Mouse (Mus musculus) lung, adult 2 months (tissue): ENCODE results near the gene Hs1bp3. TPM values are rescaled to one million over a fixed set of nuclear protein-coding genes. Genes with fewer than 3 reads are reported as not detected.

ENCODE experiments used
- DNase-seq: peaks from one replicate; pipeline ENCODE4 v3.0.0; 2022
- H3K4me1 ChIP-seq: fragments of 200-500 bp; 2 replicates; pipeline ENCODE4 v1.6.1; 2011; ENCODE audit warnings: low read length; ENCODE audit not compliant: control insufficient read depth, insufficient read depth
- H3K4me3 ChIP-seq: fragments of 200-500 bp; replicated peaks from 2 replicates; pipeline ENCODE3; 2011; ENCODE audit warnings: low read depth, mild to moderate bottlenecking, control low read depth, low read length; ENCODE audit errors: extremely low read depth
- CTCF ChIP-seq: fragments of 200-500 bp; IDR thresholded peaks from 2 replicates; pipeline ENCODE4 v1.5.1; 2011; ENCODE audit warnings: mild to moderate bottlenecking, low read length, control low read depth; ENCODE audit not compliant: insufficient read depth
- POLR2A ChIP-seq: fragments of 200-500 bp; IDR thresholded peaks from 2 replicates; pipeline ENCODE4 v1.6.1; 2011; ENCODE audit warnings: low read depth, mild to moderate bottlenecking, control low read depth, low read length, borderline replicate concordance; ENCODE audit errors: extremely low read depth
- WGBS: fragments of 180-500 bp; shearing (Covaris S2); methylation state at CpG from one replicate; pipeline ENCODE4 v1.1.7; 2018; 5-methylcytosine and 5-hydroxymethylcytosine counted together
- polyA plus RNA-seq: library from polyadenylated mRNA; depleted of rRNA; stranded (reverse); fragments of >200 nt; gene quantifications from 2 replicates; pipeline ENCODE4 v1.2.3, GENCODE M21; 2012

The Hs1bp3 gene
- polyA plus RNA-seq, 1 experiment = 25.8 TPM

DNA sequence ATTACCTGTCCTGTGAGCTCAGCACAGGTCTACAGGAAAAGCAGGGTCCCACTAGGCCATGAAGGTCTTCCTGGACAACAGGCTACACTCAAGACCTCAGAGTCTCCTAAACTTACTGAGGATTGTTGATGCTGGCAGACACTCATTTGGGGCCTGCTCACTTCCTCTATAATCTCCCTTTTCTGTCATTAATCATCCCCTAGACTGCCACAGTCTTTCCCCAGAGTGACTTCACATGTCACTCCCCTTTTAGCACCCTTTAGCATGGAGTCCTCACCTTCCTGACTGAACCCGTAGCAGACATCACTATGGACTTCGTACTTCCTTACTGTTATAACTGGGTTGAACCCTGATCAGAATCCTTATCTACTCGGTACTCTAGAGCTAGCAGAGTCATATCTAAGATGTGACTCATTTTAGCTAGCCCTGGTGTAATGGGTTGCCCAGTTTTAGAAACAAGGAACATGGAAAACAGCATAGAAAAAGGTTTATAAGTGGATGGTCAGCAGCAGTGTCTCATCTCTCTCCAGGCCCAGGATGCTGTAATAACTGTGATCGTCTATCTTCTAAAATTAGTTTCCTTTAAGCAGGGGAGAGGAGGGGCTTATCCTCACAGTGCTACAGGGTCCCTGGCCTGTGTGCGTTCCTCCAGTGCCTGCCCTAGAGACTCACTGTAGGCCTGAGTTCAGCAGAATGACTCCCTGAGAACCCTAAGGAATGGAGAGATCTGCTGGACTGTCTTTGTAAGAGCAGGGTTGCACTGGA, 58.7 kb downstream of the Hs1bp3 start:
- H3K4me1 ChIP-seq = no peaks in the 10 kb centered on the region
- no peak for DNase-seq
- 61% methylated on average over 5 of the region's 5 CpGs for WGBS
- no peak for TF ChIP-seq CTCF
- TF ChIP-seq POLR2A = no peak
- H3K4me3 ChIP-seq = no peak overlapping the region

DNA sequence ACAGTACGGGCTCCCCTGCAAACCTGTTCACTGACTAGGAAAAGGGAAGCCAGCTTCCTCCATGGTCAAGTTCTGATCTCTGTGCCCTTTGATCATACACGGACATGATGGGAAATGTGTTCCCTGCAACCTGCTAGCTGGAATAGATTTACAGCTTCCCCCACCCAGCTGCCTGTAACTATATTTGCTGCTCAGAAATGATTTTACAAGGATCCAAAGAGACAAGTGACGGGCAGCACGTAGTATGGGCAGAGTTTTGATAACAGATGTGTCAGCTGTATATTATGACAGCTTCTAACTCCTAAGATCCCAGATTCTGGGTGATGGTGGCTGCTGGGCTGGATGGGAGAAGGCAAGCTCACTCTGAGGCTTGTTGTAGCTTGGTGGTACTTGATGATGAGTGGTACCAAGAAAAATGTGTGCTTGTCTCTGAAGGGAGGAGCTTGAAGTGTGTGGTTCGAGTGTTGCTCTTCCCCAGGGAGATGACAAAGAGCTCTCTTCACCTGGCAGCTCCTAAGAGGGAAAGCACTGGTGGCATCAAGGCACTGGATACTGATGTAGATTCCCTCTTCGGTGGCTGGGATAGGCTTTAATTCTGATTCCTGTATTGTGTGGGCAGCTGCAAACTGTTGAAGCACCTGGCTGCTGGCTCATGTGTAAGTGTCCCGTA, 59.4 kb downstream of the Hs1bp3 start:
- Histone ChIP-seq H3K4me1 (no peaks in the 10 kb centered on the region), H3K4me3 (no peak overlapping the region)
- 78% methylated on average over 7 of the region's 7 CpGs for WGBS
- TF ChIP-seq CTCF (no peak), POLR2A (no peak)
- no peak for DNase-seq

DNA sequence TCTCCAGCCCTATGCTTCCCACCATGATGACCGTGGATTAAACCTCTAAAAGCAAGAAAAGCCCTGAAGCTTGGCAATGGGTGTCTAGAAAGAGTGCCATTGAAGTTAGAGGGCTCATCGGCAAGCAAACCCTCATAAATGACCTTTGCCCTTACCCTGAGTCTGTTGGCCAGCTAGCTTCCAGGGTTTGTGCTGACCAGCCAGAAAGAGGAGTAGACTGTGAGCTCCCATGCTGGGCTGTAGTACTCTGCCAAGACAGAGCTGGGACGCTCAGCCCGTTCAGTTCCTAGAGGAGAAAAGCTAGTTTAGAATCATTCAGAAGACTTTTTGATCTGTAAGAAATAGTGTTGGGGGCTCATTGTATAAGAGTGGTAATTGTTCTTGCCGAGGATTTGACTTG, 60.5 kb downstream of the Hs1bp3 start:
- 74% methylated on average over 5 of the region's 5 CpGs for WGBS
- DNase-seq = no peak
- TF ChIP-seq CTCF = no peak
- Histone ChIP-seq H3K4me3 (no peak overlapping the region), H3K4me1 (no peaks in the 10 kb centered on the region)

DNA sequence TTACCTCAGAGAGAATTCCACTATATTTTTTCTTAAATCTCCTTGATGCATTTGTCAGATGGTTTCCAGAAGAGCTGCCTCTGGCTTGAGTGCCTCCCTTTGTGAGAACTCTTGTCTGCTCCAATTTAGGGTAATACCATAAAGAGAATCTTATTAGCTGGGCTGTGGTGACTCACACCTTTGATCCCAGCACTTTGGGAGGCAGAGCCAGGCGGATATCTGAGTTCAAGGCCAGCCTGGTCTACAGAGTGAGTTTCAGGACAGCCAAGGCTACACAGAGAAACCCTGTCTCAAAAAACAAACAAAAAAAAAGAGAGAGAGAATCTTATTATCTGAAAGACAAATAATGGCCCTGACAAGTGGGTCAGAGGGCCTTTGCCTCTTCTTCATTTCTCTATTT, 63.9 kb downstream of the Hs1bp3 start:
- no peak overlapping the region for H3K4me3 ChIP-seq
- DNase-seq = no peak
- H3K4me1 ChIP-seq = peaks cover 3% of the 10 kb centered on the region
- WGBS = 93% methylated on average over 1 of the region's 1 CpGs
- TF ChIP-seq CTCF = no peak
- TF ChIP-seq POLR2A = no peak

DNA sequence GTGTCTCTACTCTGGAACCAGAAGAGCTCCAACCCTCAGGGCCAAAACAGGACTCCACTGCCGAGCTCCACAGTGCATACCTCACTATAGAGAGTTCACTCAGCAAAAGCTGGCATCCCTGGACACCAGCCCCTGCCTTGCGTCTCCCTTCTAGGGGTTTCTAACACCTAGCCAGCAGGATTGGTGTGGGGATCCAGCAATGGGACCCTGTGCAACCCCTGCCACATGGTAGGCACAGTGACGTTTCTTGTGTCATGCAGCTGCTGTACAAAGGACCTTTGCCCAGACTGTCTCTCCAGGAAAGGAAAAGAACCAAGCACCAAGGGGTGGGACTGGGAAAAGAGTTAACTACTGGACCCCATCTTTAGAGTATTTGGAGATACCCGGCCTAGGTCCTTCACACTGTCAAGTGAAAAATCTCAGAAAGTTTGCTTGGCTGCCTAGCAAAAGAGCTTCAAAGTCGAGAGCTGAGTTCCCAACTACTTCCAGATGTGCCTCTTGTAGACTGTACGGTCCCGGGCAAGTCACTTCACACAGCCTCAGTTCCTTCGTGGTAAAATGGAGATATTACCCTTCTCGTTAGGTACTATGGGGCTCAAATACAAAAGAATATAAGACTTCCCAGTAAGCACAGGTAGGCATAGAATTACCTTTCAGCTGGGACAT, 64.9 kb downstream of the Hs1bp3 start:
- Histone ChIP-seq H3K4me1 (peaks cover 3% of the 10 kb centered on the region), H3K4me3 (no peak overlapping the region)
- no peak for TF ChIP-seq POLR2A
- DNase-seq = no peak
- 68% methylated on average over 9 of the region's 9 CpGs for WGBS

DNA sequence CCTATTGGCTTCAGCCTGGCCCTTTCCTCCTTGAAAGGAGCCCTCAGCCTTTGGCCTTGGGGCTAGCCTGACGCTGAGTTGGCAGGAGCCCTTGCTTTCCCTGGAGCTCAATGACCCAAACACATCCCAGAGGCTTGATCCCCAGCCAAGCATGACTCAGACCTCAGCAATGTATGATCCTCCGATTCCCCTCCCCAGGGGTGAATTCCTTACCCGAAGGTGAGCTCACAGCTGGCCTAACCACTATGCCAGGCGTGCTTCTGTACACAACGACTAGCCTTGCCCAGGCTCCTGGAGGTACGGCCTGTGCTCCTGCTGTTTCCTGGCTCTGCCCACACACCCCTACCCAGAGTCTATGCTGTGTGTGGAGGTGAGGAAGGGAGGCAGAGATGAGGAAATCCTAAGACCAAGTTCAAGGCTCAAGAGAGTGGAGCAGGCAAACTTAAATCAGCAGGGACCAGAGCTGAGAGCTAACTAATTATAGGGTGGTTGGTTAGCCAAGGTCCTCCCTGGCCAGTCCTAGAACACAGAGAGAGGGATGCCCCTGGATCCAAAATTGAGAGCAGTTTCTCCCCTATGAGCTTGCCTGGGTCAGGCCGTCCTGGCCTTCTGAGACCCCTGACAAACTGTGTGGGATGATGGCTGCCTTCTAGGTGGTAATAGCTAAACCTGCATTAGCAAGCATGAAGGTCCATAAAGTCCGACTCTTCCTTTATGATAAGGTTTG, 66.7 kb downstream of the Hs1bp3 start:
- DNase-seq = peak; percentile 80
- H3K4me3 ChIP-seq = no peak overlapping the region
- peaks cover 3% of the 10 kb centered on the region for H3K4me1 ChIP-seq
- WGBS = 30% methylated on average over 8 of the region's 8 CpGs
- TF ChIP-seq POLR2A (no peak), CTCF (no peak)

DNA sequence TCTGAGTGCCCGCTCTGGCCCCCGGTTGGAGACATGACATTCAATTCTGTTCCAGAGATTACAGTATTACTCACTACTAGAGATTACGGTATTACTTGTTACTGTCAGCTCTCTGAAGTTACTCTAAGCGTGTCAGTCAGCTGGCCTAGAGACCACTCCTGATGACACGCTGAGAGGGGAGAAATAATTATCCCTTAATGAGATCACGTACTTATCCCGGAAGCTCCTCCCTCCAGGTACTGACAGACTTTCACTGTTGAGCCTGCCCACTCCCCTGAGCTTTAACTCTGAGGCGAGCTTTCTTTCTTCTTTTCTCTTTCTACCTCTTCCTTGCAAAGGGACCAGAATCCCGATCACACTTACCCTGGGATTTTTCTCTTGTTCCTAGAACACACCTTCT, 67.7 kb downstream of the Hs1bp3 start:
- Histone ChIP-seq H3K4me1 (peaks cover 3% of the 10 kb centered on the region), H3K4me3 (no peak overlapping the region)
- DNase-seq = no peak
- WGBS = 85% methylated on average over 9 of the region's 9 CpGs
- no peak for TF ChIP-seq CTCF
- no peak for TF ChIP-seq POLR2A

DNA sequence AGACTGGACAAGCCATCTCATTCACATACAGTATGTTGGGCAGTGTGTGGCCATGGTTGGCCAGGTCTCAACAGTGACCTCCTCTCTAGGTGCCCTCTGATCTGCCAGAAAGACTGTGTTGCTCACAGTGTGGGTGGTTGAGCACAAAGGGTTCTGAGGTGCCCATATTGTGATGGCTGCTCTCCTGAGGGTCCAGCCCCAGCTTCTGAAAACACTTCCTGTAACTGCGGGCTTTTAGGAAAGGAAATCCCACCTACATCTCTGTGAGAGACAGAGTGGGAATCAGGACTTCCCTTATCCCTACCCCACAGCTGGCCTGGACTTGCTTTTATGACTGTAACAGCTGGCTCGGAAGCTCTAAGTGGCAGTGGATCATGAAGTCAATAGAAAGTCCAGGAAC, 68.7 kb downstream of the Hs1bp3 start:
- Histone ChIP-seq H3K4me3 (no peak overlapping the region), H3K4me1 (peaks cover 10% of the 10 kb centered on the region)
- DNase-seq = no peak
- WGBS = 69% methylated on average over 2 of the region's 2 CpGs
- TF ChIP-seq POLR2A (no peak), CTCF (no peak)

DNA sequence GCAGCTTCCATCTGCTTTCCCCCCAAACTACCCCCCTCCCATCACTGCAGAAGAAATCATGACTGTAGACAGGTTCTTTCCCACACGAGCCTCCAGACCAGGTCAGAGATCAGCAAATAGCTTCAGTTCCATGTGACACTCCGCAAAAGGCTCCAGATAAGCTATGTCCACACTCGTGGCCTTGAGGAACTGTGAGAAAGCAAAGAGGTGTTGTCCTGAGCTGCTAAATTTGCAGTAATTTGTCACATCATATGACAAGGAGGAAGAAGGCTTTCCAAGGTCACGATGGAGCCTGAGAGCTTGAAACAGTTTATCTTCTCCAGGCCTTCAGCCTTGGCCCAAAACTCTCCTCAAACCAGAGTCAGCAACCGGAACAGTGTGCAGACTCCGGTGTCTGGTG, 70.6 kb downstream of the Hs1bp3 start:
- TF ChIP-seq CTCF = no peak
- TF ChIP-seq POLR2A = no peak
- no peak overlapping the region for H3K4me3 ChIP-seq
- 57% methylated on average over 6 of the region's 6 CpGs for WGBS
- H3K4me1 ChIP-seq = peaks cover 10% of the 10 kb centered on the region
- no peak for DNase-seq
